Mouse (Mus musculus) forebrain, embryonic 14.5 days (tissue): Measurements from ENCODE around the gene Mlxipl. TPM values are rescaled to one million over a fixed set of nuclear protein-coding genes. Genes with fewer than 3 reads are reported as not detected.
"Not testable (repeated sequence)": the region's sequence is repeated elsewhere in the genome, so short reads cannot be mapped to it uniquely, and the experiment has no call there.

Source experiments
- ATAC-seq: fragments of 200-750 bp; cut with Nextera tagmentation; 2 replicates; pipeline ENCODE4 v1.8.0; 2017; ENCODE audit warnings: mild to moderate bottlenecking, moderate library complexity
- DNase-seq: peaks from one replicate; pipeline ENCODE4 v3.0.0-alpha.2; 2015; ENCODE audit warnings: low spot score
- H3K27ac ChIP-seq: fragments of 300-500 bp; sonication (generic); 2 replicates; pipeline ENCODE4 v1.5.1; 2014; ENCODE audit warnings: low read depth, mild to moderate bottlenecking, control low read depth, low read length, moderate library complexity
- H3K27me3 ChIP-seq: fragments of 300-500 bp; sonication (generic); replicated peaks from 2 replicates; pipeline ENCODE4 v1.6.1; 2014; ENCODE audit warnings: low read length, control low read depth, mixed read lengths; ENCODE audit not compliant: control insufficient read depth, insufficient read depth
- H3K36me3 ChIP-seq: fragments of 300-500 bp; sonication (generic); 2 replicates; pipeline ENCODE4 v1.6.1; 2014; ENCODE audit warnings: low read length, control low read depth; ENCODE audit not compliant: control insufficient read depth, insufficient read depth
- H3K4me1 ChIP-seq: fragments of 300-500 bp; sonication (generic); 2 replicates; pipeline ENCODE4 v1.6.1; 2014; ENCODE audit warnings: antibody characterized with exemption, low read length, control low read depth; ENCODE audit not compliant: control insufficient read depth, insufficient read depth
- H3K4me2 ChIP-seq: fragments of 300-500 bp; sonication (generic); 2 replicates; pipeline ENCODE4 v1.6.1; 2014; ENCODE audit warnings: mild to moderate bottlenecking, control low read depth, low read length
- H3K4me3 ChIP-seq: fragments of 300-500 bp; sonication (generic); 2 replicates; pipeline ENCODE4 v1.5.1; 2014; ENCODE audit warnings: low read depth, low read length, control low read depth
- H3K9ac ChIP-seq: fragments of 300-500 bp; sonication (generic); 2 replicates; pipeline ENCODE4 v1.6.1; 2014; ENCODE audit warnings: mild to moderate bottlenecking, low read length, control low read depth, moderate library complexity
- H3K9me3 ChIP-seq: fragments of 300-500 bp; sonication (generic); replicated peaks from 2 replicates; pipeline ENCODE4 v1.6.1; 2016; ENCODE audit warnings: low read length, control low read depth, mixed read lengths; ENCODE audit not compliant: control insufficient read depth
- whole genome bisulfite sequencing: fragments of 180-500 bp; shearing (Covaris S2); extraction: QIAGEN DNeasy Blood & Tissue Kit; methylation state at CpG from one replicate; pipeline ENCODE4 v1.1.7; 2014; 5-methylcytosine and 5-hydroxymethylcytosine counted together
- polyA plus RNA-seq: library from polyadenylated mRNA; unstranded; fragments of >200 nt; fragmentation: Nextera tagmentation; extraction: Ambion mirVana; gene quantifications from 2 replicates; pipeline ENCODE4 v1.2.1, GENCODE M21; 2014

Gene Mlxipl
- polyA plus RNA-seq, 1 experiment from 2014 or later = 0.36 TPM

DNA sequence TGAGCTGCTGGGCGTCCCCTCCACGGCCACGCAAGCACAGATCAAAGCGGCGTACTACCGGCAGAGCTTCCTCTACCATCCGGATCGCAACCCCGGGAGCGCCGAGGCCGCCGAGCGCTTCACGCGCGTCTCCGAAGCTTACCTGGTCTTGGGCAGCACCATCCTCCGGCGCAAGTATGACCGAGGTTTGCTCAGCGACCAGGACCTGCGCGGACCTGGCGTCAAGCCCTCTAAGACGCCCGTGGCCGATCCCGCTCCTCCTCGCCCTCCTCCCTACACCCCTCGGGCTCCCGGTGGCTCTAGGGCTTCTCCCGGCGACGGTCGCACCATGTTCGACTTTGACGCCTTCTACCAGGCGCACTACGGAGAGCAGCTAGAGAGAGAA lies 25.3 kb upstream of the Mlxipl start:
- Histone ChIP-seq H3K9ac (peak overlapping the region; percentile 83), H3K27ac (peak overlapping the region; percentile 68), H3K4me2 (peak overlapping the region; percentile 92), H3K27me3 (no peaks in the 10 kb centered on the region), H3K9me3 (no peaks in the 10 kb centered on the region), H3K4me1 (peaks cover 17% of the 10 kb centered on the region), H3K4me3 (peak overlapping the region; percentile 94), H3K36me3 (peaks cover 32% of the 10 kb centered on the region)
- no peak; the same call in 1 of the 2 replicates for ATAC-seq
- no peak for DNase-seq
- under 1% methylated on average over 40 of the region's 40 CpGs for whole genome bisulfite sequencing

DNA sequence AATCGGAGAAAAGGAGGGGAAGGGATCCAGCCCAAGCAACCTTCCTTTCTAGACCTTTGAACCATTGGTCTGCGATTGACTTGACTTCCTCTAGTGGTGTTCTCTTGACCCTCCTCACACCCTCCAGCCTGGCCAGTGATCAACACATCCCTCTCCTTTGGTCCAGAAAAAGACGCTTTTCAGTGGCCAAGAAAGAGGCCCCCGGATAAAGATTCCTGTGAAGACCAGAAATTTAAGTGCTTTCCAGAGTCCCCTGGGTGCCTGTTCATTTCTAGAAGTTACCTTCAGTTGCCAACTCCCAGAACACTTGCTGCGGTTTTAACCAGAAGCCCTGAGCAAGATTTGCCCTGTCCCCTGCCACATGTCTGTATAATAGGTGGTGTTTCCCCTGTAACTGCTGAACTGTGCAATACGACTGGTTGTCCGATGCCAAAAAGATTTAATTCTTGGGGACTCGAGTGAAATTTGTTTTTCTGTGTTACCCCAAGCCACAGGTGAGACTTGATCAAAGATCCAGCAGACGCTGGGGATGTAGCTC lies 24.7 kb upstream of the Mlxipl start, which contains the start of gene Bud23:
Gene Bud23 (minus strand): TSS at position 51 of the 538 bp plus-strand sequence.
- Histone ChIP-seq H3K36me3 (peaks cover 26% of the 10 kb centered on the region), H3K9ac (peak within 1 kb of the TSS; percentile 83), H3K4me2 (peak within 1 kb of the TSS; percentile 92), H3K4me1 (peaks cover 17% of the 10 kb centered on the region), H3K27ac (peak within 1 kb of the TSS; percentile 68), H3K4me3 (peak within 1 kb of the TSS; percentile 94)
- not testable (repeated sequence) for H3K27me3 ChIP-seq, ATAC-seq, H3K9me3 ChIP-seq, DNase-seq
- WGBS = 85% methylated on average over 9 of the region's 9 CpGs

DNA sequence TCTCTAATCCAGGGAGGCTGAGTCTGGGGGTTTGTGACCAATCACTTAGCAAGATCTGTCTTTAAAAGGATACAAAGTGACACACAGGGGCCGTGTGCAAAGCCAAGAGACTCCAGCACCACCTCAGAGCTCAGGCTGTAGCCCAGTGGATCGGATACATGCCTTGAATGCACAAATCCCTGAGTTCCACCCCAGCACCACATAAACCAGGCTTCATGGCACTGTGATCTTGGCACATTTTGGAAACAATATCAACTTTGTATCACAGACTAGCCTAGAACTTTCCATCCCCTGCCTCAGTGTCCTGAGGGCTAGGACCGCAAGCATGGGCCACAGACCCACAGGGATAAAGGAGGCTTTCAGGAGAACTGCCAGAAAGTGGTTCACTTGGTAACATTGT lies 23.7 kb upstream of the Mlxipl start:
- Histone ChIP-seq H3K27me3 (no peaks in the 10 kb centered on the region), H3K9me3 (no peaks in the 10 kb centered on the region), H3K4me2 (no peak overlapping the region; the same call in 1 of the 2 replicates), H3K4me3 (no peak overlapping the region), H3K27ac (no peak overlapping the region), H3K4me1 (peaks cover 17% of the 10 kb centered on the region), H3K36me3 (peaks cover 16% of the 10 kb centered on the region), H3K9ac (no peak overlapping the region)
- no peak for DNase-seq
- ATAC-seq = no peak
- WGBS = 85% methylated on average over 3 of the region's 3 CpGs

DNA sequence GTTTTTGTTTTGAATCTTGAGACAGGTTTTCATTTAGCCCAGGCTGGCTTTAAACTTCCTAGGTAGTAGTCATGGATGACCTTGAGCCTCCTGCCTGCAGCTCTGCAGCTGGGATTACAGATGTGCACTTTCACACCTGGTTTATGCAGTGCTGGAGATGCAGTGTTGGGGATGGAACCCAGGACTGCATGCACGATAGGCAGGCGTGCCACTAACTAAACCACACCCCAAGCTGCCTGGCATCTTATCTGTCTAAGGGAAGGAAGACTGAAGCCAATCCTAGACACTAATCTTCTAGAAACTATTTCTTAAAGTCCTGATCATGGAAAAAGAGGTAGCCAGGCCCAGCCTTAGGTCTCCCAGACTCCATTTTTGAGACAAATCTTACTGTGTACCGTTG lies 19.2 kb upstream of the Mlxipl start:
- 97% methylated on average over 3 of the region's 3 CpGs for WGBS
- Histone ChIP-seq H3K4me2 (no peak overlapping the region), H3K4me1 (peaks cover 5% of the 10 kb centered on the region), H3K36me3 (peaks cover 46% of the 10 kb centered on the region), H3K27ac (no peak overlapping the region), H3K9me3 (no peaks in the 10 kb centered on the region), H3K9ac (no peak overlapping the region), H3K4me3 (no peak overlapping the region), H3K27me3 (no peaks in the 10 kb centered on the region)
- DNase-seq (no peak), ATAC-seq (no peak)

DNA sequence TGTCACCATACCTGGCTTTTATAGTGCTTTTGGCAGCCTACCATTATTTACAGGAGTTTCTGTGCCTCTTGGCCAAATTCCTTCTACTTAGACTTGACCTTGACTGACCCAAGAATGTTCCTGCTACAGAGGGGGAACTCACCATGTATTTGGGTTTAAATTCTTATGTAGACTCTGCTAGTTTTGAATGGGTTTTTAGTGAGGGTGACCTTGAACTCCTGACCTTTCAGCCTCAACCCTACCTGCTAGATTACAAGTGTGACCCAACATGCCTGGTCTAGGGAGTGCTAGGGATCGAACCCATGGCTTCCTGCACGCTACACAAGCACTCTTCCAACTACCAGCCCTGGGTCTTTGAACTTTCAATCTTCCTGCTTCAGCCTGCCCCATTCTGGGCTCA lies 17.6 kb upstream of the Mlxipl start:
- DNase-seq (no peak), ATAC-seq (no peak)
- no peak overlapping the region for H3K9ac ChIP-seq
- H3K36me3 ChIP-seq = peaks cover 44% of the 10 kb centered on the region
- no peak overlapping the region for H3K4me2 ChIP-seq
- no peak overlapping the region for H3K4me3 ChIP-seq
- 97% methylated on average over 2 of the region's 2 CpGs for WGBS
- no peaks in the 10 kb centered on the region for H3K9me3 ChIP-seq
- peaks cover 4% of the 10 kb centered on the region for H3K4me1 ChIP-seq
- H3K27me3 ChIP-seq = no peaks in the 10 kb centered on the region
- no peak overlapping the region for H3K27ac ChIP-seq

DNA sequence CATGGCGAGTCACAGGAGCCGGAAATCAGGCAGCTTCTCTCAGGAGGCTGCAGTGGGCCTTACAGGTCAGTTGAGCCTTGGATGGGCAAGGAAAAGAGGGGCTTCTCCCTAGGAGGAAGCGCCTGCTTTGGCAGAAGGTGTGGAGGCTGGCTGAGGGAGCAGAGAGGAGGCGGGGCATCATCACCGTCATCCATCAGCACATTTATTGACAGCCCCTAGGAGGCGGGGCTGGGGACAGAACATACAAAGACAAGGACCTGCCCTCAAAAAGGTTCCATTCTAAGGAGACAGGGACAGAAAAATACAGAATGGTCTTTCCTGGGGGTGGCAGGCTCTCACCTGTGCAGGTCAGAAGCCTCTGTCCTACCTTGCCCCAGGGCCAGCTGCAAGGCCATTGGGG lies 17.0 kb upstream of the Mlxipl start:
- H3K4me1 ChIP-seq = peaks cover 4% of the 10 kb centered on the region
- H3K4me2 ChIP-seq = no peak overlapping the region
- no peaks in the 10 kb centered on the region for H3K9me3 ChIP-seq
- ATAC-seq (no peak), DNase-seq (no peak)
- WGBS = 73% methylated on average over 6 of the region's 6 CpGs
- H3K9ac ChIP-seq = no peak overlapping the region
- H3K27ac ChIP-seq = no peak overlapping the region
- no peak overlapping the region for H3K4me3 ChIP-seq
- H3K27me3 ChIP-seq = no peaks in the 10 kb centered on the region
- H3K36me3 ChIP-seq = peaks cover 42% of the 10 kb centered on the region

DNA sequence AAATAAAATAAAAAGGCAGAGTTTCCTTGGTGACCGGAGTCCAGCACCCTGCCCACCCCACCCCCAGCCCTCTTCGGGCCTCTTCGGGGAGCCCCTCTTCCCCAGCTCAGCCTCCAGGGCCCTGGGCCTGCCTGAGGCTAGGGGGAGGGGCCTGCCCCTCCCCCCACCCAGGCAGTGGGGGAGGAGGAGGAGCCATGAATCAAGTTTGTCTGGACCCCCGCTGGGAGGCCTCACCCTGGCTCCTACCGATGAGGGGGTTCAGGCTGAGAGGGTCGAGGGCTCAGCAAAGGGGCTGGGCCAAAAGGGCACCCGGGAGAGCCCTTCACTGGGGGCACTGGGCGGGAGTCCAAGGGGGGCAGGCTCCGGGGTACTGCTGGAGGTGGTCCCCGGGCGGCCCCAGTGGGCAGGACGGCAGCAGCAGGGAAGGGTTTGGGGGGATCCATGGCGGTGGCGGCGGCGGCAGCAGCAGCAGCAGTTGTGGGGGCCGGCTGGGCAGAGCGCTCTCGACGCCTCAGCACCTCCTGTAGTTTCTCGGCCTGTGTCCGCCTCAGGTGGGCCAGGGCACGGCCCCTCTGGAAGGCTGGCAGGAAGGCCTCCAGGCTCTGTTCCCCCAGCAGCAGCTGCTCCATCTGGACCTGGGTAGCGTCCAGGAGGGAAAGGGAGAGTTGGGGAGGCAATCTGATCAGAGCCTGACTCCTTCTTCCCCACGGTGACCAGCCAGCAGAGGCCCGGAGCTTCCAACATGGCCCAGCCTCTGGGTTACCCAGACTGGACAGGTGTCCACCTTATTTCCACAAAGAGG lies 16.1 kb upstream of the Mlxipl start:
- no peaks in the 10 kb centered on the region for H3K9me3 ChIP-seq
- ATAC-seq = no peak
- no peak for DNase-seq
- no peak overlapping the region for H3K4me2 ChIP-seq
- H3K36me3 ChIP-seq = peaks cover 42% of the 10 kb centered on the region
- H3K27ac ChIP-seq = no peak overlapping the region
- H3K4me3 ChIP-seq = no peak overlapping the region
- H3K4me1 ChIP-seq = peaks cover 4% of the 10 kb centered on the region
- no peaks in the 10 kb centered on the region for H3K27me3 ChIP-seq
- WGBS = 27% methylated on average over 22 of the region's 26 CpGs
- no peak overlapping the region; the same call in 1 of the 2 replicates for H3K9ac ChIP-seq

DNA sequence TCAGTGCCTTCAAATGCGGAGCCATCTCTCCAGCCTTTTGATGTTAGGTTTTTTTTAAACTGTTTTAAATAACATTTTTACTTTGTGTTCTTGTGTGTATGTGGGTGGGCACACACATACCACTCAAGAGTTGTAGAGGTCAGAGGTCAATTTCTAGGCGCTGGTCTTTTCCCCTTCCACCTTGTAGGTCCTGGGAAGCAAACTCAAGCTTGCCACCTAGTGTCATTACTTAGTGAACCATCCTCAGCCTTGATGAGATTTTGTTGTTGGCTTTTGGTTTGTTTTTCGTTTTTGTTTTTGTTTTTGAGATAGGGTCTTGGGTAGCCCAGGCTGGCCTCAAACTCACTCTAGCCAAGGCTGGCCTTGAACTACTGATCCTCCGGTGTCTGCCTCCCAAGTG lies 14.0 kb upstream of the Mlxipl start:
- Histone ChIP-seq H3K27ac (no peak overlapping the region), H3K4me3 (no peak overlapping the region), H3K9me3 (no peaks in the 10 kb centered on the region), H3K4me1 (peaks cover 4% of the 10 kb centered on the region), H3K9ac (no peak overlapping the region), H3K4me2 (no peak overlapping the region), H3K27me3 (no peaks in the 10 kb centered on the region), H3K36me3 (peaks cover 42% of the 10 kb centered on the region)
- 78% methylated on average over 4 of the region's 4 CpGs for WGBS
- ATAC-seq = no peak
- DNase-seq = no peak

DNA sequence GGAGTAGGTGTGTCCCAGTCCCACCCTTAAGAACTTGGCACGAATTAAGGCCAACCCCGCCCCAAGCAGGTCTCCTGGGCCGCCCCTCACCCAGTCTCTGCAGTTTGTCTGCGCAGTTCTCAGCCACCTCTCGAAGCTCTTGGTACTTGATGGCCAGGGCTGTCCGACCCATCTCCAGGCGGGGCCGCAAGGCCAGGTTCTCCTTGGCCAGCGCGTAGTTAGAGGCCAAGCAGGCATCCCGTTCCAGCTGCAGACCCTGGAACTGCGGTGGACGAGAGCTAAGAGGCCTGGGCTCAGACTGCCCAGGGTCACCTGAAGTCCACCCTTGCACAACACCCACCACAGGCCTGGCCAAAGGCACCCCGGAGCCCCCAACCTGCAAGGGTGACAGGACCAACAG lies 13.3 kb upstream of the Mlxipl start:
- peak overlapping the region; percentile 33; the same call in 1 of the 2 replicates for H3K27ac ChIP-seq
- peak overlapping the region; percentile 99 for H3K9ac ChIP-seq
- peaks cover 4% of the 10 kb centered on the region for H3K4me1 ChIP-seq
- no peaks in the 10 kb centered on the region for H3K9me3 ChIP-seq
- no peak for DNase-seq
- no peak for ATAC-seq
- 88% methylated on average over 14 of the region's 14 CpGs for WGBS
- peak overlapping the region; percentile 94 for H3K4me3 ChIP-seq
- H3K36me3 ChIP-seq = peaks cover 42% of the 10 kb centered on the region
- H3K4me2 ChIP-seq = peak overlapping the region; percentile 59
- H3K27me3 ChIP-seq = no peaks in the 10 kb centered on the region
